Mouse (Mus musculus) forebrain, postnatal 0 days (tissue): Measurements from ENCODE around the gene Slc32a1. TPM values are rescaled to one million over a fixed set of nuclear protein-coding genes. Genes with fewer than 3 reads are reported as not detected.

Experiments
- ATAC-seq: fragments of 200-750 bp; cut with Nextera tagmentation; 2 replicates; pipeline ENCODE4 v1.8.0; 2017; ENCODE audit warnings: mild to moderate bottlenecking, moderate library complexity
- DNase-seq: peaks from one replicate; pipeline ENCODE4 v3.0.0-alpha.2; 2015
- H3K27ac ChIP-seq: fragments of 300-500 bp; sonication (generic); 2 replicates; pipeline ENCODE4 v1.5.1; 2014; ENCODE audit warnings: low read depth, mild to moderate bottlenecking, antibody characterized with exemption, low read length, moderate library complexity, mixed read lengths
- H3K27me3 ChIP-seq: fragments of 300-500 bp; sonication (generic); 2 replicates; pipeline ENCODE4 v1.6.1; 2014; ENCODE audit warnings: mild to moderate bottlenecking, low read length, mixed read lengths; ENCODE audit not compliant: insufficient read depth
- H3K36me3 ChIP-seq: fragments of 300-500 bp; sonication (generic); 2 replicates; pipeline ENCODE4 v1.6.1; 2014; ENCODE audit warnings: mild to moderate bottlenecking, moderate library complexity; ENCODE audit not compliant: insufficient read depth
- H3K4me1 ChIP-seq: fragments of 300-500 bp; sonication (generic); 2 replicates; pipeline ENCODE4 v1.6.1; 2014; ENCODE audit warnings: antibody characterized with exemption; ENCODE audit not compliant: insufficient read depth
- H3K4me2 ChIP-seq: fragments of 300-500 bp; sonication (generic); 2 replicates; pipeline ENCODE4 v1.6.1; 2014; ENCODE audit warnings: low read depth, mild to moderate bottlenecking, moderate library complexity
- H3K4me3 ChIP-seq: fragments of 300-500 bp; sonication (generic); 2 replicates; pipeline ENCODE4 v1.5.1; 2014; ENCODE audit warnings: low read depth, low read length, mixed read lengths
- H3K9ac ChIP-seq: fragments of 300-500 bp; sonication (generic); 2 replicates; pipeline ENCODE4 v1.6.1; 2014; ENCODE audit warnings: mild to moderate bottlenecking
- H3K9me3 ChIP-seq: fragments of 300-500 bp; sonication (generic); 2 replicates; pipeline ENCODE4 v1.6.1; 2016; ENCODE audit warnings: low read length
- CTCF ChIP-seq: sonication (generic); IDR thresholded peaks from 2 replicates; pipeline ENCODE4 v1.5.1; 2016; ENCODE audit warnings: antibody characterized with exemption, control low read depth, low read depth
- WGBS: fragments of 180-500 bp; shearing (Covaris S2); extraction: QIAGEN DNeasy Blood & Tissue Kit; methylation state at CpG from one replicate; pipeline ENCODE4 v1.1.7; 2014; 5-methylcytosine and 5-hydroxymethylcytosine counted together
- polyA plus RNA-seq: library from polyadenylated mRNA; unstranded; fragments of >200 nt; fragmentation: Nextera tagmentation; extraction: Ambion mirVana; gene quantifications from 2 replicates; pipeline ENCODE4 v1.2.1, GENCODE M21; 2015
- total RNA-seq: library from RNA; depleted of rRNA; stranded (reverse); fragments of >200 nt; gene quantifications from 2 replicates; pipeline ENCODE4 v1.2.3, GENCODE M21; 2014

The Slc32a1 gene
- total and polyA plus RNA-seq, 2 experiments from 2014 or later: 10.8 to 37.4 TPM

GRCm38 (mm10) chr2:158588524-158589271, 21.9 kb upstream of the Slc32a1 start:
- H3K4me3 ChIP-seq: no peak overlapping the region
- peak overlapping the region; percentile 77 for H3K27ac ChIP-seq
- H3K4me2 ChIP-seq: no peak overlapping the region
- DNase-seq (peak; percentile 43), ATAC-seq (peak; percentile 78)
- no peaks in the 10 kb centered on the region for H3K27me3 ChIP-seq
- H3K9me3 ChIP-seq: no peaks in the 10 kb centered on the region
- WGBS: 9% methylated on average over 8 of the region's 8 CpGs
- TF ChIP-seq CTCF: no peak
- no peaks in the 10 kb centered on the region for H3K36me3 ChIP-seq
- peaks cover 5% of the 10 kb centered on the region; the same call in 1 of the 2 replicates for H3K4me1 ChIP-seq
- 0 out of 2 replicates have a peak overlapping the region, but pooled peaks have one; percentile 28 for H3K9ac ChIP-seq

- no peak for ATAC-seq
- Histone ChIP-seq H3K9me3 (no peaks in the 10 kb centered on the region), H3K4me2 (no peak overlapping the region), H3K27me3 (no peaks in the 10 kb centered on the region), H3K36me3 (no peaks in the 10 kb centered on the region), H3K27ac (no peak overlapping the region), H3K4me3 (no peak overlapping the region), H3K4me1 (peaks cover 10% of the 10 kb centered on the region; the same call in 1 of the 2 replicates), H3K9ac (no peak overlapping the region)
- DNase-seq: no peak
- no peak for TF ChIP-seq CTCF
- WGBS: 37% methylated on average over 3 of the region's 3 CpGs
Measured at GRCm38 (mm10) chr2:158590495-158590894, 20.1 kb upstream of the Slc32a1 start.

GRCm38 (mm10) chr2:158591286-158591685, 19.3 kb upstream of the Slc32a1 start:
- peaks cover 10% of the 10 kb centered on the region; the same call in 1 of the 2 replicates for H3K4me1 ChIP-seq
- no peak overlapping the region for H3K27ac ChIP-seq
- DNase-seq (no peak), ATAC-seq (peak; percentile 53)
- H3K4me2 ChIP-seq: no peak overlapping the region
- H3K27me3 ChIP-seq: no peaks in the 10 kb centered on the region
- no peaks in the 10 kb centered on the region for H3K9me3 ChIP-seq
- H3K9ac ChIP-seq: no peak overlapping the region
- 47% methylated on average over 5 of the region's 5 CpGs for WGBS
- no peaks in the 10 kb centered on the region for H3K36me3 ChIP-seq
- no peak for TF ChIP-seq CTCF
- H3K4me3 ChIP-seq: no peak overlapping the region

- WGBS: 84% methylated on average over 4 of the region's 4 CpGs
- Histone ChIP-seq H3K4me1 (peaks cover 10% of the 10 kb centered on the region; the same call in 1 of the 2 replicates), H3K4me2 (no peak overlapping the region), H3K9me3 (no peaks in the 10 kb centered on the region), H3K27ac (no peak overlapping the region), H3K4me3 (no peak overlapping the region), H3K9ac (no peak overlapping the region), H3K36me3 (no peaks in the 10 kb centered on the region), H3K27me3 (no peaks in the 10 kb centered on the region)
- TF ChIP-seq CTCF: no peak
- no peak for ATAC-seq
- DNase-seq: no peak
Measured at GRCm38 (mm10) chr2:158593371-158593770, 17.2 kb upstream of the Slc32a1 start.

GRCm38 (mm10) chr2:158595103-158595502, 15.5 kb upstream of the Slc32a1 start:
- no peaks in the 10 kb centered on the region for H3K27me3 ChIP-seq
- ATAC-seq: peak; percentile 82
- peak overlapping the region; percentile 35 for H3K4me2 ChIP-seq
- no peak for TF ChIP-seq CTCF
- H3K4me3 ChIP-seq: no peak overlapping the region
- no peak overlapping the region for H3K9ac ChIP-seq
- 3% methylated on average over 12 of the region's 12 CpGs for WGBS
- H3K9me3 ChIP-seq: no peaks in the 10 kb centered on the region
- DNase-seq: peak; percentile 71
- no peaks in the 10 kb centered on the region for H3K36me3 ChIP-seq
- H3K27ac ChIP-seq: peak overlapping the region; percentile 52
- peaks cover 11% of the 10 kb centered on the region; the same call in 1 of the 2 replicates for H3K4me1 ChIP-seq

GRCm38 (mm10) chr2:158595577-158595976, 15.0 kb upstream of the Slc32a1 start:
- TF ChIP-seq CTCF: no peak
- H3K9ac ChIP-seq: no peak overlapping the region
- DNase-seq (no peak), ATAC-seq (no peak)
- peaks cover 11% of the 10 kb centered on the region; the same call in 1 of the 2 replicates for H3K4me1 ChIP-seq
- 14% methylated on average over 7 of the region's 7 CpGs for WGBS
- peak overlapping the region; percentile 52 for H3K27ac ChIP-seq
- H3K4me2 ChIP-seq: peak overlapping the region; percentile 35
- no peak overlapping the region for H3K4me3 ChIP-seq
- H3K27me3 ChIP-seq: no peaks in the 10 kb centered on the region
- no peaks in the 10 kb centered on the region for H3K9me3 ChIP-seq
- H3K36me3 ChIP-seq: no peaks in the 10 kb centered on the region

GRCm38 (mm10) chr2:158596803-158597202, 13.8 kb upstream of the Slc32a1 start:
- no peaks in the 10 kb centered on the region for H3K9me3 ChIP-seq
- no peaks in the 10 kb centered on the region for H3K36me3 ChIP-seq
- 69% methylated on average over 1 of the region's 1 CpGs for WGBS
- ATAC-seq: no peak
- H3K4me2 ChIP-seq: no peak overlapping the region
- no peaks in the 10 kb centered on the region for H3K27me3 ChIP-seq
- DNase-seq: no peak
- H3K4me3 ChIP-seq: no peak overlapping the region
- no peak for TF ChIP-seq CTCF
- H3K27ac ChIP-seq: no peak overlapping the region
- peaks cover 11% of the 10 kb centered on the region; the same call in 1 of the 2 replicates for H3K4me1 ChIP-seq
- H3K9ac ChIP-seq: no peak overlapping the region
